Mouse (Mus musculus): ENCODE data around the gene Gclm. TPM values are rescaled to one million over a fixed set of nuclear protein-coding genes. Genes with fewer than 3 reads are reported as not detected.
A peak's percentile ranks its signal among the peaks of the same experiment; 100 is the strongest.

The Gclm gene
- polyA plus RNA-seq (2014; fragmentation: Nextera tagmentation; extraction: Ambion mirVana), result 76.3 and 78.6 TPM in 2 replicates

DNA sequence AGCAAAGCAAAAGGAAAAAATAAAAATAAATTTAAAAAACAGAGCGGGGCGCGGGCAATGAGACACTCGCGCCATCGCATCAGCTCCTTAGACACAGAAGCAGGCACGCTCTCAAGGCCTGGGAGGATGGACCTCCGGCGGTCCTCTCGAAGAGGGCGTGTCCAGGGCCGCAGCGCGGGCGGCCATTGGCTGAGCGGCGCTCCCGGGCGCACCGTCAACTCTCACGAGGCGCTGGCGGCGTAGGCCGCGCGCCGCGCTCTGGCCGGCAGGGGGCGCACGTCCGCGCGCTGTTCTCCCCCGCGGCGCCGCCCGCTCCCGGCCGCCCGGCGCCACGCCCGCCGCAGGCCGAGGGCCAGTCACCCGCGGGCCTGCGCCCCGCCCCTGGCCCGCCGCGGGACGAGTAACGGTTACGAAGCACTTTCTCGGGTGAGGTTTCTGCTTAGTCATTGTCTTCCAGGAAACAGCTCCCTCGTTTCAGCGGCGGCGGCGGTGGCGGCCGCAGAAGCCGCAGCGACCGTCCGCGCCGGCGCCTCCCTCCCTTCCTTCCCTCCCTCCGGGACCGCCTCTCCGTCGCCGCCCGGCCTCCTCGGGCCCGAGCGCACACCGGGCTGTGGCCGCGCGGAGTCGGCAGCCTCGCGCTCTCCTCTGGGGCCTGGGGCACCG, at the start of gene Gclm:
Gene Gclm (plus strand): TSS at position 343 of the 663 bp plus-strand sequence.
- TF ChIP-seq CTCF (IDR thresholded peaks at IDR 0.05; ENCODE audit: low read depth), result peak; percentile 13; the same call in 1 of the 2 replicates
- Histone ChIP-seq H3K9me3 (ENCODE audit: low read depth, low read length) (no peaks in the 10 kb centered on the region), H3K4me2 (peak within 1 kb of the TSS; percentile 74), H3K4me1 (ENCODE audit: insufficient read depth) (peaks cover 5% of the 10 kb centered on the region), H3K9ac (peak within 1 kb of the TSS; percentile 86), H3K4me3 (ENCODE audit: low read depth, low read length) (peak within 1 kb of the TSS; percentile 91), H3K36me3 (ENCODE audit: insufficient read depth) (no peaks in the 10 kb centered on the region), H3K27ac (ENCODE audit: low read depth) (peak within 1 kb of the TSS; percentile 92), H3K27me3 (ENCODE audit: insufficient read depth, low read length) (no peaks in the 10 kb centered on the region)
- ATAC-seq (ENCODE audit: insufficient read depth) (peak; percentile 99), DNase-seq (peak; percentile 97)
- under 1% methylated on average over 87 of the region's 90 CpGs for WGBS

DNA sequence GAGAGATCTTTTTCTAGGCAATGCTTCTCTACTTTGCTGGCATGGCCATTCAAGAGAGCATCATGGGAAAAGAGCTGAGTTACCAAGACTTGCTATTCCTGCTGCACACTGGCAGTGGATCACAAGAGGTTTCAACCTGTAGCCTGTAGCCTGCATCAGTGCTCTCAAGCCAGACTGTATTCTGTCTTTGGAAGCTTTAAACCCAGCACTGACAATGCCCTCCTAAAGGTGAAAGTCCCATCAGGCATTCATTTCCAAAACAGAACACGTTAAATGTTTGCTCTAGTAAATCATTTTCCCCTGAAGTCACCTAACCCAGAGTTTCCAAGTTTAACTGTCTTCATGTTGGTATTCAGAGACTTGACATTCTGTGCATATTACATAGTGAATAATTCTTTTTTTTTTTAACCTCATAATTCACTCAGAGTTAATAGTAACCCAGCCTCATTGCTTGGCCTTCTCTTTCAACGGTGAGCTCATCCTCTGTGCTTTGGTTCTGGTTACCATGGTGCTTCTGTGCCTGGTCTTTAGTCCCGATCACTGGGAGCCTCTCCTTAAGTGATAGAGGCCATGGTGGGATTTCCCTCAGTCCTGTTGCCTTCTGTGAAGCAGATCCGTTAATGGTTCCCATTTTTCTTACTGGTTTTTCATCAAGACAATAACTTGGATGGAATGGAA, 48.6 kb upstream of the Gclm start:
- H3K36me3 ChIP-seq (ENCODE audit: insufficient read depth), result no peaks in the 10 kb centered on the region
- no peaks in the 10 kb centered on the region for H3K4me1 ChIP-seq (ENCODE audit: insufficient read depth)
- 81% methylated on average over 4 of the region's 4 CpGs for WGBS
- no peaks in the 10 kb centered on the region for H3K9me3 ChIP-seq (ENCODE audit: low read depth, low read length)
- no peaks in the 10 kb centered on the region for H3K27me3 ChIP-seq (ENCODE audit: insufficient read depth, low read length)
- H3K27ac ChIP-seq (ENCODE audit: low read depth), result no peak overlapping the region
- no peak overlapping the region for H3K4me2 ChIP-seq
- no peak overlapping the region for H3K9ac ChIP-seq
- ATAC-seq (ENCODE audit: insufficient read depth), result no peak
- DNase-seq, result no peak
- no peak for TF ChIP-seq CTCF (IDR thresholded peaks at IDR 0.05; ENCODE audit: low read depth)
- no peak overlapping the region for H3K4me3 ChIP-seq (ENCODE audit: low read depth, low read length)

DNA sequence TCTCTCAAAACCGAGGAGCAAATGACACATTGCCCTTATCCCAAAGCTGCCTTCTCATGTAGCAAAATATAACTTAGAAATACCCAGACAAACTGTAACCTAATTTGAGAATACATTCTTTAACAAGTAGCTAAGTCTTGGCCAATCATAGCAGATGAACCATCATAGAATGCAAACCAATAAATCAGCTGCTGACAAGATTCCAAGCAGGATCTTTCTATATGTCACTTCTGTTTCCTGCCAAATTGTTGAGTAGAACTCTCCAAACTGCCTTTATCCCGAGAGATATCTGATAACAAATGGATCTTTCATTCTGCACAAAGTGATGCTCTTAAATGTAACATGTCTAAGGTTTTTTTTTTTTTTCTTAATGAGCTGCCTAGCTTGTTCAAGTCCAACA, 46.8 kb upstream of the Gclm start:
- Histone ChIP-seq H3K27me3 (ENCODE audit: insufficient read depth, low read length) (no peaks in the 10 kb centered on the region), H3K36me3 (ENCODE audit: insufficient read depth) (no peaks in the 10 kb centered on the region), H3K4me3 (ENCODE audit: low read depth, low read length) (no peak overlapping the region), H3K4me1 (ENCODE audit: insufficient read depth) (no peaks in the 10 kb centered on the region), H3K9me3 (ENCODE audit: low read depth, low read length) (no peaks in the 10 kb centered on the region), H3K9ac (no peak overlapping the region), H3K27ac (ENCODE audit: low read depth) (peak overlapping the region; percentile 81), H3K4me2 (no peak overlapping the region)
- ATAC-seq (ENCODE audit: insufficient read depth) (peak; percentile 62), DNase-seq (peak; percentile 88)
- WGBS, result 32% methylated on average over 2 of the region's 2 CpGs
- no peak for TF ChIP-seq CTCF (IDR thresholded peaks at IDR 0.05; ENCODE audit: low read depth)

DNA sequence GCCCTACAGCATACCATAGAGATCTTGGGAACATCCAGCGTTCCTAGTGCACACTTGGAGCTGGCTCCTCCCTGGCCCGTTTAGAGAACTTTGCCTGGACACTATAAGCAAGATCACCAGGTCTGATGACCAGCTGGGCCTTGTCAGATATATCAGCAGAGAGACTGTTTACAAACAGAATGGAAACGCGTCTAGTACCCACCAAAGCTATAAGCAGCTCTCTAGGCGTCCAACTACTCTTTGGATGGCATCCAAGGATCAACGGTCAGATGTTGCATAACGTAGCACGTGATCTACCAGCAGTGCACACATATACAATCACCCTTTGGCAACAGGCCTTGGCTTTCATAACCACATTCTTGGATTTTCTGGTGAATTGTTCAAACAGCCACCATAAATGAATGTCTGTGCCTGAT, 46.4 kb upstream of the Gclm start:
- H3K4me2 ChIP-seq, result no peak overlapping the region
- TF ChIP-seq CTCF (IDR thresholded peaks at IDR 0.05; ENCODE audit: low read depth), result no peak
- no peaks in the 10 kb centered on the region for H3K36me3 ChIP-seq (ENCODE audit: insufficient read depth)
- H3K27me3 ChIP-seq (ENCODE audit: insufficient read depth, low read length), result no peaks in the 10 kb centered on the region
- DNase-seq (peak; percentile 99), ATAC-seq (ENCODE audit: insufficient read depth) (peak; percentile 96)
- 29% methylated on average over 8 of the region's 8 CpGs for WGBS
- H3K9me3 ChIP-seq (ENCODE audit: low read depth, low read length), result no peaks in the 10 kb centered on the region
- no peak overlapping the region for H3K4me3 ChIP-seq (ENCODE audit: low read depth, low read length)
- no peaks in the 10 kb centered on the region for H3K4me1 ChIP-seq (ENCODE audit: insufficient read depth)
- no peak overlapping the region for H3K9ac ChIP-seq
- peak overlapping the region; percentile 87 for H3K27ac ChIP-seq (ENCODE audit: low read depth)

- ATAC-seq (ENCODE audit: insufficient read depth), result peak; percentile 13; the same call in 1 of the 2 replicates
- Histone ChIP-seq H3K4me1 (ENCODE audit: insufficient read depth) (no peaks in the 10 kb centered on the region), H3K9ac (no peak overlapping the region), H3K27me3 (ENCODE audit: insufficient read depth, low read length) (no peaks in the 10 kb centered on the region), H3K4me3 (ENCODE audit: low read depth, low read length) (no peak overlapping the region), H3K4me2 (no peak overlapping the region), H3K9me3 (ENCODE audit: low read depth, low read length) (no peaks in the 10 kb centered on the region), H3K36me3 (ENCODE audit: insufficient read depth) (no peaks in the 10 kb centered on the region), H3K27ac (ENCODE audit: low read depth) (peak overlapping the region; percentile 87)
- no peak for DNase-seq
- 82% methylated on average over 4 of the region's 4 CpGs for WGBS
- no peak for TF ChIP-seq CTCF (IDR thresholded peaks at IDR 0.05; ENCODE audit: low read depth)
These were observed 45.8 kb upstream of the Gclm start for GRCm38 (mm10) chr3:122199600-122199999.

DNA sequence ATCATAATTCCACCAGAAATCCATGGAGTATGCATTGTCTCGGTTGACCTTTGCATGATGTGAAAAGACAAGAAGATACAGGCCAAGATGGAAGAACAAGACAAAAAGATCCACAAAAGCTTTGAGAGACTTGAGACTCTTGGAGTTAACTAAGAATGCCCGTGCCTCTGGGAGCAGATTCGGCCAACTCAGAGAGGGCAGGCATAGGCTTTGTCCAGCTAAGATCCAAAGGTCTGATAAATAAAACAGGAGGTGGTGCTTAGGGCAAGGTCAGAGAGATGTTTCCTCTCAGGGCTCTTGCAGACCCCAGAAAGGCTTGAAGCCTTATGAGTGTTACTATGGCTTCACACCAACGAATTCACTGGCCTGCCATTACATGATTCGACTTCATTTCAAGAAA, 45.3 kb upstream of the Gclm start:
- Histone ChIP-seq H3K4me3 (ENCODE audit: low read depth, low read length) (no peak overlapping the region), H3K4me1 (ENCODE audit: insufficient read depth) (no peaks in the 10 kb centered on the region), H3K27ac (ENCODE audit: low read depth) (peak overlapping the region; percentile 87), H3K36me3 (ENCODE audit: insufficient read depth) (no peaks in the 10 kb centered on the region), H3K27me3 (ENCODE audit: insufficient read depth, low read length) (no peaks in the 10 kb centered on the region), H3K4me2 (no peak overlapping the region), H3K9me3 (ENCODE audit: low read depth, low read length) (no peaks in the 10 kb centered on the region), H3K9ac (no peak overlapping the region)
- 90% methylated on average over 5 of the region's 5 CpGs for WGBS
- no peak for TF ChIP-seq CTCF (IDR thresholded peaks at IDR 0.05; ENCODE audit: low read depth)
- ATAC-seq (ENCODE audit: insufficient read depth), result no peak
- no peak for DNase-seq

DNA sequence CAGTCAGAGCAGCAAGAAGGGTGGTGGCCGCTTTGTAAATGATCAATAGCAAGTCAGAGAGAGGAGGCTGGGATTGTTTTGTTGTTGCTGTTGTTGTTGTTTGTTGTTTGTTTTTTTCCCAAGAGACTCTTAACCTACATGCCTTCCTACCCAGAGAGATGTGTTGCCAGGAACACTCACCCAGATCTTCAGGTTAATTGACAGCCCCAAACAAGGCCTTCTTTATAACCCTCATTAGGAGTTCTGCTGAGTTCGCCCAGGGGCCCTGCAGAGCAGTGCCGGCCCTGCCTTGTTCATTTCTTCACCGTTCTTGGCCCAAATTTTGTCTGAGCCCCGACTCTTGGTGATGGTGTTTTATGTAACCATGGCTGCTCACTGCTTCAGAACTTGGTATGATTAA, 44.9 kb upstream of the Gclm start:
- H3K36me3 ChIP-seq (ENCODE audit: insufficient read depth), result no peaks in the 10 kb centered on the region
- H3K4me1 ChIP-seq (ENCODE audit: insufficient read depth), result no peaks in the 10 kb centered on the region
- H3K4me2 ChIP-seq, result no peak overlapping the region
- DNase-seq (no peak), ATAC-seq (ENCODE audit: insufficient read depth) (no peak)
- no peaks in the 10 kb centered on the region for H3K9me3 ChIP-seq (ENCODE audit: low read depth, low read length)
- no peaks in the 10 kb centered on the region for H3K27me3 ChIP-seq (ENCODE audit: insufficient read depth, low read length)
- no peak overlapping the region for H3K9ac ChIP-seq
- no peak overlapping the region for H3K27ac ChIP-seq (ENCODE audit: low read depth)
- TF ChIP-seq CTCF (IDR thresholded peaks at IDR 0.05; ENCODE audit: low read depth), result no peak
- H3K4me3 ChIP-seq (ENCODE audit: low read depth, low read length), result no peak overlapping the region
- 85% methylated on average over 5 of the region's 5 CpGs for WGBS

Measured in lung, embryonic 14.5 days (tissue).